Mouse (Mus musculus) forebrain, embryonic 11.5 days (tissue): Measurements from ENCODE around the gene Dip2b. TPM values are rescaled to one million over a fixed set of nuclear protein-coding genes. Genes with fewer than 3 reads are reported as not detected.
A peak's percentile ranks its signal among the peaks of the same experiment; 100 is the strongest.

Experiments used
- ATAC-seq: fragments of 200-750 bp; cut with Nextera tagmentation; replicated peaks from 2 replicates; pipeline ENCODE4 v1.8.0; 2017; ENCODE audit warnings: moderate TSS enrichment; ENCODE audit not compliant: low FRiP score
- DNase-seq: peaks from one replicate; pipeline ENCODE4 v3.0.0-alpha.2; 2017; ENCODE audit warnings: low spot score
- H3K27ac ChIP-seq: fragments of 300-500 bp; sonication (generic); 2 replicates; pipeline ENCODE4 v1.5.1; 2014; ENCODE audit warnings: low read depth, low read length
- H3K27me3 ChIP-seq: fragments of 300-500 bp; sonication (generic); 2 replicates; pipeline ENCODE4 v1.6.1; 2014; ENCODE audit warnings: mild to moderate bottlenecking, low read length, mixed read lengths; ENCODE audit not compliant: control insufficient read depth, insufficient read depth
- H3K36me3 ChIP-seq: fragments of 300-500 bp; sonication (generic); 2 replicates; pipeline ENCODE4 v1.6.1; 2014; ENCODE audit warnings: mild to moderate bottlenecking, low read length, moderate library complexity, mixed read lengths; ENCODE audit not compliant: control insufficient read depth, insufficient read depth
- H3K4me1 ChIP-seq: fragments of 300-500 bp; sonication (generic); replicated peaks from 2 replicates; pipeline ENCODE4 v1.6.1; 2014; ENCODE audit warnings: low read length, mixed read lengths; ENCODE audit not compliant: control insufficient read depth, insufficient read depth
- H3K4me2 ChIP-seq: fragments of 300-500 bp; sonication (generic); 2 replicates; pipeline ENCODE4 v1.6.1; 2014; ENCODE audit warnings: low read depth, mild to moderate bottlenecking, low read length, moderate library complexity, mixed read lengths; ENCODE audit not compliant: severe bottlenecking
- H3K4me3 ChIP-seq: fragments of 300-500 bp; sonication (generic); 2 replicates; pipeline ENCODE4 v1.5.1; 2014; ENCODE audit warnings: low read depth, low read length
- H3K9ac ChIP-seq: fragments of 300-500 bp; sonication (generic); 2 replicates; pipeline ENCODE4 v1.6.1; 2014; ENCODE audit warnings: low read length
- H3K9me3 ChIP-seq: fragments of 300-500 bp; sonication (generic); 2 replicates; pipeline ENCODE4 v1.6.1; 2016; ENCODE audit warnings: low read length, mixed read lengths; ENCODE audit not compliant: control insufficient read depth
- WGBS: fragments of 180-500 bp; shearing (Covaris S2); extraction: QIAGEN DNeasy Blood & Tissue Kit; methylation state at CpG from one replicate; pipeline ENCODE4 v1.1.7; 2014; 5-methylcytosine and 5-hydroxymethylcytosine counted together
- polyA plus RNA-seq: library from polyadenylated mRNA; unstranded; fragments of >200 nt; fragmentation: Nextera tagmentation; extraction: Ambion mirVana; gene quantifications from 2 replicates; pipeline ENCODE4 v1.2.1, GENCODE M21; 2014

Gene Dip2b
- polyA plus RNA-seq, 1 experiment from 2014 or later = 28.3 TPM

GRCm38 (mm10) chr15:100220916-100221315, 182.5 kb downstream of the Dip2b start:
- WGBS = 94% methylated on average over 7 of the region's 7 CpGs
- H3K4me1 ChIP-seq = no peaks in the 10 kb centered on the region
- H3K4me3 ChIP-seq = no peak overlapping the region
- H3K9ac ChIP-seq = no peak overlapping the region
- H3K36me3 ChIP-seq = no peaks in the 10 kb centered on the region
- H3K4me2 ChIP-seq = no peak overlapping the region
- ATAC-seq (no peak), DNase-seq (no peak)
- H3K27ac ChIP-seq = no peak overlapping the region
- H3K9me3 ChIP-seq = peaks cover 3% of the 10 kb centered on the region; the same call in 1 of the 2 replicates
- no peaks in the 10 kb centered on the region for H3K27me3 ChIP-seq

- Histone ChIP-seq H3K36me3 (no peaks in the 10 kb centered on the region), H3K9ac (no peak overlapping the region), H3K9me3 (peaks cover 3% of the 10 kb centered on the region; the same call in 1 of the 2 replicates), H3K4me1 (peaks cover 7% of the 10 kb centered on the region; the same call in 1 of the 2 replicates), H3K4me2 (no peak overlapping the region), H3K27me3 (no peaks in the 10 kb centered on the region), H3K4me3 (no peak overlapping the region), H3K27ac (no peak overlapping the region)
- DNase-seq (no peak), ATAC-seq (no peak)
- 91% methylated on average over 4 of the region's 4 CpGs for WGBS
These were observed 186.9 kb downstream of the Dip2b start for GRCm38 (mm10) chr15:100225381-100225780.

- Histone ChIP-seq H3K9ac (no peak overlapping the region), H3K36me3 (no peaks in the 10 kb centered on the region), H3K27me3 (no peaks in the 10 kb centered on the region), H3K4me1 (peaks cover 8% of the 10 kb centered on the region; the same call in 1 of the 2 replicates), H3K9me3 (peaks cover 3% of the 10 kb centered on the region; the same call in 1 of the 2 replicates), H3K4me2 (no peak overlapping the region), H3K4me3 (no peak overlapping the region), H3K27ac (no peak overlapping the region)
- WGBS = 94% methylated on average over 1 of the region's 1 CpGs
- ATAC-seq = no peak
- no peak for DNase-seq
These were observed 187.4 kb downstream of the Dip2b start for GRCm38 (mm10) chr15:100225891-100226290.

- peaks cover 8% of the 10 kb centered on the region; the same call in 1 of the 2 replicates for H3K4me1 ChIP-seq
- H3K4me2 ChIP-seq = peak overlapping the region; percentile 67
- H3K36me3 ChIP-seq = no peaks in the 10 kb centered on the region
- H3K9me3 ChIP-seq = peaks cover 3% of the 10 kb centered on the region; the same call in 1 of the 2 replicates
- DNase-seq = no peak
- peak overlapping the region; percentile 100 for H3K27ac ChIP-seq
- ATAC-seq = no peak
- H3K27me3 ChIP-seq = no peaks in the 10 kb centered on the region
- H3K4me3 ChIP-seq = peak overlapping the region; percentile 84
- WGBS = 10% methylated on average over 17 of the region's 17 CpGs
- H3K9ac ChIP-seq = peak overlapping the region; percentile 99
These were observed 188.7 kb downstream of the Dip2b start for GRCm38 (mm10) chr15:100227031-100227662.

GRCm38 (mm10) chr15:100227663-100228534, 189.4 kb downstream of the Dip2b start, which contains the start of gene Atf1:
TSS of gene Atf1 (plus strand) at chr15:100227819.
- WGBS = under 1% methylated on average over 78 of the region's 133 CpGs
- peaks cover 1% of the 10 kb centered on the region; the same call in 1 of the 2 replicates for H3K9me3 ChIP-seq
- peak within 1 kb of the TSS; percentile 99 for H3K9ac ChIP-seq
- peak within 1 kb of the TSS; percentile 100 for H3K27ac ChIP-seq
- no peaks in the 10 kb centered on the region for H3K27me3 ChIP-seq
- peak within 1 kb of the TSS; percentile 67 for H3K4me2 ChIP-seq
- ATAC-seq (peak; percentile 83), DNase-seq (peak; percentile 97)
- H3K4me3 ChIP-seq = peak within 1 kb of the TSS; percentile 84
- peaks cover 8% of the 10 kb centered on the region; the same call in 1 of the 2 replicates for H3K4me1 ChIP-seq
- no peaks in the 10 kb centered on the region for H3K36me3 ChIP-seq

- WGBS = 16% methylated on average over 16 of the region's 16 CpGs
- Histone ChIP-seq H3K36me3 (no peaks in the 10 kb centered on the region; the same call in 1 of the 2 replicates), H3K9ac (peak overlapping the region; percentile 99), H3K4me2 (peak overlapping the region; percentile 67), H3K27me3 (no peaks in the 10 kb centered on the region), H3K9me3 (no peaks in the 10 kb centered on the region), H3K4me3 (peak overlapping the region; percentile 84), H3K27ac (peak overlapping the region; percentile 100), H3K4me1 (peaks cover 8% of the 10 kb centered on the region; the same call in 1 of the 2 replicates)
- DNase-seq (no peak), ATAC-seq (0 out of 2 replicates have a peak, but pooled peaks have one; percentile 4)
These were observed 190.3 kb downstream of the Dip2b start for GRCm38 (mm10) chr15:100228535-100229336.

- peaks cover 8% of the 10 kb centered on the region; the same call in 1 of the 2 replicates for H3K4me1 ChIP-seq
- no peak overlapping the region for H3K4me3 ChIP-seq
- no peak overlapping the region for H3K9ac ChIP-seq
- H3K9me3 ChIP-seq = no peaks in the 10 kb centered on the region
- ATAC-seq (no peak), DNase-seq (no peak)
- 72% methylated on average over 1 of the region's 1 CpGs for WGBS
- peaks cover 5% of the 10 kb centered on the region; the same call in 1 of the 2 replicates for H3K36me3 ChIP-seq
- no peak overlapping the region for H3K27ac ChIP-seq
- H3K27me3 ChIP-seq = no peaks in the 10 kb centered on the region
- H3K4me2 ChIP-seq = no peak overlapping the region
These were observed 192.2 kb downstream of the Dip2b start for GRCm38 (mm10) chr15:100230655-100231054.
